Mouse (Mus musculus): ENCODE results near the gene Sdc4.

Sdc4 gene

GRCm38 (mm10) chr2:164443460-164444000 lies at the start of gene Sdc4:
Gene Sdc4, minus strand, starts transcription at chr2:164443887.
- no peak for DNase-seq (ENCODE audit: low spot score in 2 of 2)

- peak; percentile 24 to 43 for DNase-seq (ENCODE audit: low spot score in 2 of 2)
Observed at GRCm38 (mm10) chr2:164487812-164488211, 44.1 kb upstream of the Sdc4 start.

GRCm38 (mm10) chr2:164487115-164487527 lies 43.4 kb upstream of the Sdc4 start:
- peak in 1 of 2 experiments; percentile 27 for DNase-seq (ENCODE audit: low spot score in 2 of 2)

GRCm38 (mm10) chr2:164486258-164487114 lies 42.8 kb upstream of the Sdc4 start:
- DNase-seq (ENCODE audit: low spot score in 2 of 2), result peak; percentile 79 to 83

GRCm38 (mm10) chr2:164485681-164486257 lies 42.1 kb upstream of the Sdc4 start, which contains the start of gene Dbndd2:
Gene Dbndd2, plus strand, starts transcription at chr2:164486106.
- no peak for DNase-seq (ENCODE audit: low spot score in 2 of 2)

GRCm38 (mm10) chr2:164473624-164474023 lies 29.9 kb upstream of the Sdc4 start, which contains the start of gene Trp53tg5:
Gene Trp53tg5, minus strand, starts transcription at chr2:164473724.
- DNase-seq (ENCODE audit: low spot score in 2 of 2), result no peak

- peak; percentile 59 to 64 for DNase-seq (ENCODE audit: low spot score in 2 of 2)
Observed at GRCm38 (mm10) chr2:164470254-164470653, 26.6 kb upstream of the Sdc4 start.

GRCm38 (mm10) chr2:164466787-164467186 lies 23.1 kb upstream of the Sdc4 start:
- no peak for DNase-seq (ENCODE audit: low spot score in 2 of 2)

- DNase-seq (ENCODE audit: low spot score in 2 of 2), result no peak
Observed at GRCm38 (mm10) chr2:164465161-164465560, 21.5 kb upstream of the Sdc4 start.

- DNase-seq (ENCODE audit: low spot score in 2 of 2), result peak; percentile 95 to 97
Observed at GRCm38 (mm10) chr2:164460745-164461551, 17.3 kb upstream of the Sdc4 start, which contains the start of gene Gm20458. Gene Gm20458, plus strand, starts transcription at chr2:164460967.

- DNase-seq (ENCODE audit: low spot score in 2 of 2), result no peak
Observed at GRCm38 (mm10) chr2:164458535-164458934, 14.8 kb upstream of the Sdc4 start.

- DNase-seq (ENCODE audit: low spot score in 2 of 2), result no peak
Observed at GRCm38 (mm10) chr2:164457942-164458341, 14.3 kb upstream of the Sdc4 start.

- DNase-seq (ENCODE audit: low spot score in 2 of 2), result peak; percentile 41 to 46
Observed at GRCm38 (mm10) chr2:164456864-164457300, 13.2 kb upstream of the Sdc4 start, which contains the start of gene Sys1. Gene Sys1, plus strand, starts transcription at chr2:164456964.

GRCm38 (mm10) chr2:164456413-164456812 lies 12.7 kb upstream of the Sdc4 start:
- no peak for DNase-seq (ENCODE audit: low spot score in 2 of 2)

GRCm38 (mm10) chr2:164455421-164456190 lies 11.9 kb upstream of the Sdc4 start:
- no peak for DNase-seq (ENCODE audit: low spot score in 2 of 2)

GRCm38 (mm10) chr2:164454846-164455245 lies 11.2 kb upstream of the Sdc4 start:
- DNase-seq (ENCODE audit: low spot score in 2 of 2), result peak; percentile 84 to 90

- DNase-seq (ENCODE audit: low spot score in 2 of 2), result no peak
Observed at GRCm38 (mm10) chr2:164453887-164454500, 10.3 kb upstream of the Sdc4 start.

GRCm38 (mm10) chr2:164453047-164453757 lies 9.5 kb upstream of the Sdc4 start:
- no peak for DNase-seq (ENCODE audit: low spot score in 2 of 2)

- DNase-seq (ENCODE audit: low spot score in 2 of 2), result no peak
Observed at GRCm38 (mm10) chr2:164452000-164452676, 8.5 kb upstream of the Sdc4 start.

Data from right cerebral cortex, adult 2 months (tissue).